Mouse (Mus musculus) neural tube, embryonic 10.5 days (tissue): Measurements from ENCODE around the gene Gm10842.
"Not testable (repeated sequence)": the region's sequence is repeated elsewhere in the genome, so short reads cannot be mapped to it uniquely, and the experiment has no call there.

Experiments used
- DNase-seq: peaks from one replicate; pipeline ENCODE4 v3.0.0-alpha.2; 2017; ENCODE audit warnings: low spot score; ENCODE audit errors: extremely low spot score

The Gm10842 gene

DNA sequence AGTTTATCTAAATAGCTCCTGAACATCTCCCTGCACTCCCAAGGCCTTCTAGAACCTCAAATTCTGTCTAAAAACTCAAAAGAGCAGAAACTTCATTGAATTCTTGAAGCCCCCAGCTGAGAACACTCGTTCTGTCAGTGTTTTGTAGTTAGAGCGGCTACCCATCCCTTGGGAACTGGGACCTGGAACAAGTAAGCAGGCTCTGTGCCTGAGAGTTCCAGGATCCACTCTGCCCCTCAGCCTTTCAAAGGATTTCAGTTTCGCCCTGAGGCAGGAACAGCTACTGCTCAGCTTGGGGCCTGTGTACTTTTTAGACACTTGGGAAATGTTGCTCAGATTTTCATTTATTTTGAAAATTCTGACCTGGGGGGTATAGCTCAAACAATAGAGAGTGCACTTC, at the start of gene Gm10842:
Gene Gm10842, plus strand, starts transcription at position 301 of the 400 bp plus-strand sequence.
- DNase-seq: no peak

DNA sequence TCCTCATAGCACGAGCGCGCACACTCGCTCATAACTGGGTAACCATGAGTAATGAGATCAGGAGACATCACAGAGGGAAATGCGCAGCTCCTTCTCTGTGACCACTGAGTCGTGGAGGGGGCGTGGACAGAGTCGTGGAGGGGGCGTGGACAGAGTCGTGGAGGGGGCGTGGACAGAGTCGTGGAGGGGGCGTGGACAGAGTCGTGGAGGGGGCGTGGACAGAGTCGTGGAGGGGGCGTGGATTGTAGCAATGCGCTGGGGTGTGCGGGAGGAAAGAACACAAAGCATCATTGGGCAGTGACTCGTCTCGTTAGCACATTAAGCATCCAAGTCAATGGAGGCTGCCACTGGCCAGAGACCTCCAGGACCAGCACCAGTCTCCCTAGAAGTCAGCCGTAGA, 34.2 kb upstream of the Gm10842 start:
- not testable (repeated sequence) for DNase-seq

DNA sequence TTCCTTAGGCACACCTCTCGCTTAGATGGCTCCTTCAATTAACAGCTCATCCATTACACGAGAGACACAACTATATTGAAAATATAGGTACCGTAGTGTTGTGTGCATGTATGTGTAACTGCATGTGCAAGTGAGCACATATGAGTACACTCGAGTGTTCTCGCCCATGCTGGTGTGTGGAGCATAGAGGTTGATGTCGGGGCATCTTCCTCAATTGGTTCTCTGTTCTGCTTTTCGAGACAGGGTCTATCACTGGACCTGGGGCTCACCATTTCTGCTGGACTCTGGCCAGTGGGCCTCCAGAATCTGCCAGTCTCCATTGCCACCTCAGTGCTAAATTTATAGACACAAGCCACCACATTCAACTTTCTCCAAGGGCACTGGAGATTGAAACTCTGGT, 28.9 kb upstream of the Gm10842 start:
- DNase-seq: no peak

DNA sequence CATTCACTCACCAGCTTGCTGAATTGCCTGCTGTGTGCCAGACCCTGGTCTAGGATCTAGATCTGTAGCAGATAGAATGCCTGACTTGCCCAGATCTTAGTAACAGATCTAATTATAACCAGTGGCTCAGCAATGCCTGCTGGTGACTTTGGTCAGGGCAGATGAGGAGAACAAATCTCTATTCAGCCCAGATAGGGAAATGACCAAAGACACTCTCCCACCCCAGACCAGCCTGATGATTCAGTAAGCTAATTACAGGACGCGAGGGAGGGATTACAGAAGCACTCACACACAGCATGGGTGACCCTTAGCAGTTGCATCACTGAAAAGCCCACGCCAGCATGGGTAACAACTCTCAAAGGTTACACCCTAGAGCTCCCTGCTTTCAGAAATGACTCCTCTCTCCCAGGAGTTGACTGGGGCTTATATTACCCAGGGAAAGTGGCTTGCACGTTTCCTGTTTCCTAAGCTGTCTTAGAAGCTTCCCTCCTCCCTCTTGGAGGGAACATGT, 26.1 kb upstream of the Gm10842 start:
- no peak for DNase-seq

GRCm38 (mm10) chr11:105121792-105122191, 24.9 kb upstream of the Gm10842 start:
- not testable (repeated sequence) for DNase-seq

DNA sequence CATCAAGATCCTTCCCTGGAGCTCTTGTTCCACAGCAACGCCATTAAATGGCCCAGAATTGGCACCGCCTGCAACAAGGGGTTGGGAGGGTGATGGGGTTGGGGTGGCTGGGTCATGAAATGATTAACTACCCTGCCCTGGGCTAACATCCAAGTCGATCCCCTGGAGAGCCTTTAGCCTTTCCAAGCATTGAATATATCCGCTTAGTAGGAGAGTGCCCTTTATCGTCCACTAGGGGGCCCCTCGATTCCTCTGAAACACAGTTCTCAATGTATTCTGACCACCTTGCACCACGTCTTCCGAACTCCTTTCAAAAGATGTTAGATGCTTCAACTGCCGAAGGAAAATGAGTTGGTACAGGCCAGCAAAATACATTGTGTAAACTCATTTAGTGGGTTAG, 22.7 kb upstream of the Gm10842 start:
- DNase-seq: peak; percentile 50

DNA sequence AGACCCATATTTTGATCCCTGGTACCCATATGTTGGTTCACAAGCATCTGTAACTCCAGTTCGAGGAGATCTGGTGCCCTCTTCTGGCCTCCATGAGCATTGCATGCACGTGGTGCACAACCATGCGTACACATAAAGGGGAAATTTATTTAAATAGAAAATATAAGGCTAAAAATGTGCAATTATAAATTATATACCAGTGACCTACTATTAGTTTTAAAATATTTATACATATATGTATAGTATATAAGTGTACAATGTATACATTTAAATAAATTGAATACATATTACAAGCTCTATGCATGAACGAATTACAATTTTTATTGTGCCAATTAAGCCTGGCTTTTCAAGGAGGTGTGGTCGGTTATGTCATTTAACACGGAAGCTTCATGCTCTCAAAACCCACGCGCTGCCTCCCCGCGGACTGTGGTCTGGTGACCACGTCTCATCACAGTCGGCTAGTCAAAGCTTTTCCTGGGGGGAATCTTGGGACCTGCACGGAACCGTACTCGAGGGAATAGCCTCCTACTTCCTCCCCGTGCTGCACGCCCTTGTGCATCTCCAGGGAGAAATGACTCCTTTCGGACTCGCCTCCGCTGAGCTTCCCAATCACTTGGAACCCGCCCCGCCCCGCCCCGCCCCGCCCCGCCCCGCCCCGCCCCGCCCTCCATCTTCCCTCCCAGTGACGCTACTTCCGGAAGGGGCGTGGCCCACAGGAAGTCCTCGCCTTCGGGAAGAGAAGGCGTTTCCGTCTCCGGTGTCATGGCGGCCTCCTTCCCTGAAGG, 20.8 kb upstream of the Gm10842 start, which contains the start of gene Mettl2:
Gene Mettl2, plus strand, starts transcription at position 691 of the 785 bp plus-strand sequence.
- DNase-seq: peak; percentile 90

GRCm38 (mm10) chr11:105126520-105127029, 20.1 kb upstream of the Gm10842 start:
- no peak for DNase-seq

DNA sequence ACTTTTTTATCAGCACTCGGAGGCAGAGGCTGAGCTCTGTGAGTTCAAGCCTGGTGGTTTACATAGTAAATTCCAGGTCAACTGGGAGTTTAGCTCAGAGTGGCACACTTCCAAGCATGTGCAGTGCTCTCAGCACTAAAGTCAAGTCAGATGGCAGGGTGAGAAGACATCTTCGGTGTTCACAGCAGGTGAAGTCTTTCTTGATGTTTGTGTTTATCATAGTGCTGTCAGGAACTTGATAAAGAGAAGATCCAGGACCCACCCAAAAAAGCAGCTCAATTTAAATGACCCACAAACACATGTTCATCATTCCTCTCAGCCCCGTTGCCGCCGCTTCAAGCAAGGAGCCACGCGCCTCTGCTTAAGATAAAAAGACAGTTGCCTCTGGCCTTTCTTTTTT, 11.0 kb upstream of the Gm10842 start:
- no peak for DNase-seq

- not testable (repeated sequence) for DNase-seq
Measured at GRCm38 (mm10) chr11:105137255-105137654, 9.4 kb upstream of the Gm10842 start.

GRCm38 (mm10) chr11:105140512-105140911, 6.2 kb upstream of the Gm10842 start:
- not testable (repeated sequence) for DNase-seq

DNA sequence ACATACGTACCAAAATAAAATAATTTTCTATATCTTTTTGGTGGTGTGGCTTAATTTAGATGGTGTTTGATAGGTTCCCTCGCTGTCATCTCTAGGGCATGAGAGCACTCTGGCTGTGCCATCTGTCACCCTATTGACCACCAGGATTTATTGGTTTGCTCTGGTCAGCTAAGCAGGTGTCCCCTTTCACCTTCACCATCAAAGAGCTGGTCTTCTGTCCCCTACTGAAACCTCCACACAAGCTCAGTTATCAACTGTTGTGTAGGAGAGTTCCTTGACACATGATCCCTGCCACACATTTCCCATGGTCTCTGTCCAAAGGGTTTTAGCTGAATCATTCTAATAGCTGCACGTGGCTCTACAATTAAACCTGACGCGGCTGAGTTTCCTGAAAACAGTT, 5.6 kb upstream of the Gm10842 start:
- DNase-seq: no peak

DNA sequence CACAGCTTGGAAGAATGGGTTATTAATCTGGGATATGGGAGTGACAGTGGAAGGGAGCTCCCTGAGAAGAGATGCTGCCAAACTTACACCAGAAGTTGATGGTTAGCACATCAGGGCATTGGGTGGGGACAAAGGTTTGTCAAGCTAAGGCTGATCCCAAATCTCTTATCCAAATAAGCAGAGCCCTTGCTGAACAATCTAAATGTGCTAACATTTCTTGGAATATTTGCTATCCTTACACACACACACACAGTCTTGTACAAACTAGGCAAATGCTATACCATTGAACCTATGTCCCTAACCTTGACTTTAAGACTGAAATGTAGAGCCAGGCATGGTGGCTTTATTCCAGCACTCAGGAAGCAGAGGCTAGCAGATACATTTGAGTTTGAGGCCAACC, 3.1 kb upstream of the Gm10842 start:
- no peak for DNase-seq

DNA sequence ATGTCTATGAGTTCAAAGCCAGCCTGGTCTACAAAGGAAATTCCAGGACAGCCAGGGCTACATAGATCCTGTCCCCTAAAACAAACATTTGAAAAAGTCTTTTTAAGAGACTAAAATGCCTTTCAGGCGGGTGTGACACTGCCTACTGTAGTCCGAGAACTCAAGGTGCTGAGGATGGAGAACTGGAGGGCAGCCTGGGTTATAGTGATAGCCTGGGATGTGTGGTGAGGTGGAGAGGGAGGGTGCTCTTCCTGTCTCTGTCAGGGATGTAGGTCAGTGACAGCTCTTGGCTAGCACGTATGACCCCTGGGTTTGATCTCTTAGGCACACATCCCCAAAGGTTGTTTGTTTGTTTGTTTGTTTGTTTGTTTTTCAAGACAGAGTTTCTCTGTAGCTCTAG, 2.6 kb upstream of the Gm10842 start:
- DNase-seq: no peak

DNA sequence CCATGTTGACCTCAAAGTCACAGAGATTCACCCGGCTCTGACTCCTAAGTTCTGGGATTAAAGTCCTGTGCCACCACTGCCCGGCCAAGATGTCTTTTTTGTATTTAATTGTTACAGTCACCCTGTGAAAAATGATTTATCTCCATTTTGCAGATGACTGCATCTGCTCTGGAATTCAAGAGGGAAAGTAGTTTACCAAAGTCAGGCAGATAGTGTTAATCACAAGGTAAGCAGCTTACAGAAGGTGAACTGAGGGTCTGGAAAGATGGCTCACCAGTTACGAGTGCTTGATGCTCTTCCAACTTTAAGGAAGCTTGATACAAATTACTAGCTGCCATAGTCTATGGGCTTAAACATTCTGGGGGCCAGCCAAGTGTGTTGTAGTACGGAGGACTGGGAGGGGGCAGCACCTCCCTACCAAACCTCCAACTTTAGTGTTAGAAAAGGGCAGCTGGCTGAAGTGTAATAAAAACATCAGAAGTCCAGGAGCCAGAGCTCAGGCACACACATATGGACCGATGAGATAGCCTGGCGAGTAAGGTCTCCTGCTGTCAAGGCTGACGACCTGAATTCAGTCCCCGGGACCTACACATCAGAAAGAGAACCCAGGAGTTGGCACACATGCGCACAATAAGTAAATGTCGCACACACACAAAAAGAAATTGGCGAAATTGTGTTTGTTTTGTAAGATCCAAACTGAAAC, 2.0 kb upstream of the Gm10842 start:
- no peak for DNase-seq

DNA sequence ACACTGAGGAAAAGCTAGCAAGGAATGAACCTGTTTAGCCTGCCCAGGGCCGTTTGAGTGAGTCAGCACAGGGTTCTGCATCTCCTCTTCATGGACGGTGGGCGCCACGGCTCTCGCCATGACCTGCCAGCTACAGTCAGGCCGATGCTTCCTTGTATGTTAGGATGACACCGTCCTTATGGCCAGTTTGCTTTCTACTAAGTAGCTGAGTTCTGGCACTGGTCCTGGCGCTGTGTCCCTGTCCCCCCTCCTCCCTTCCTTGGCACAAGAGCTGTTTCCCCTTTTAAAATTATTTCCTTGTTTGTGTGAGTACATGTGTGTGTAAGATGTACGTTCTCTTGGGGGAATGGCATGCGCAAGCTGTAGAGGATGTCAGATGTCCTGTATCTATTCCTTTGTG, 1.5 kb upstream of the Gm10842 start:
- no peak for DNase-seq

DNA sequence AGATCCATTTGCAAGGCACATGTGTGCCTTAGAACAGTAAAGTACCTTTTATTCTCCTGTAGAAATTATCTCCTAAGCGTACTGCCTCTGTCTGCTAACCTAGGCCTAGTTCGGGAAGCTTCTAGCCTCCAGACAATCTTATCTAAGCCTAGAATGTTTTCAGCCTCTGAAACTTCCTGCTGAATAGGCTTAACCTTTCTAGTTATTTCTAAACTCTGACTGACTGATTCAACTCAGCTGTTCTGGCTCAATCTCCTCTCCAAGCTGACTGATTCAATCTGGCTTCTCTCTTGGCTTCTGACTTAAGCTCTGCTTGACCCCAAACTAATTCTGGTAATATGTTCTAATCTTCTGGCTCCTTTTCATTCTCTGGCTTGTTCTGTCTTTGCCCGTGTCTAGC, 2.7 kb downstream of the Gm10842 start:
- DNase-seq: no peak

DNA sequence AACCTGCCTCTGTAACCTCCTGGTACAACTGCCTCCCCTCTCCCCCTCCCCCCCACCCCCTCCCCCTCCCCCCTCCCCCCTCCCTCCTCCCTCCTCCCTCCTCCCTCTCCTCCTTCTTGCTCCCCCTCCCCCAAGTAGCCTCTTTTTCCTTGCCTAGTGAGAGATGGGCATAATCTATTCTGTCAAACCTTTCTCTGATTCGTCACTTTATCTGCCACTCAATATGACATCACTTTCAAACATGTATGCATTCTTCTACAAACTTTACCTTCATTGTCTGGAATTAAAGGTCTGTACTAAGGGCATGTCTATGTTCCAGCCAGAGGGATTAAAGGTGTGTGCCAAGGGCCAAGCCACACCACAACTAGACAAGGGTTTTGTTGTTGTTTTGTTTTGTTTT, 3.1 kb downstream of the Gm10842 start:
- DNase-seq: no peak

GRCm38 (mm10) chr11:105150691-105151090, 4.0 kb downstream of the Gm10842 start:
- no peak for DNase-seq

DNA sequence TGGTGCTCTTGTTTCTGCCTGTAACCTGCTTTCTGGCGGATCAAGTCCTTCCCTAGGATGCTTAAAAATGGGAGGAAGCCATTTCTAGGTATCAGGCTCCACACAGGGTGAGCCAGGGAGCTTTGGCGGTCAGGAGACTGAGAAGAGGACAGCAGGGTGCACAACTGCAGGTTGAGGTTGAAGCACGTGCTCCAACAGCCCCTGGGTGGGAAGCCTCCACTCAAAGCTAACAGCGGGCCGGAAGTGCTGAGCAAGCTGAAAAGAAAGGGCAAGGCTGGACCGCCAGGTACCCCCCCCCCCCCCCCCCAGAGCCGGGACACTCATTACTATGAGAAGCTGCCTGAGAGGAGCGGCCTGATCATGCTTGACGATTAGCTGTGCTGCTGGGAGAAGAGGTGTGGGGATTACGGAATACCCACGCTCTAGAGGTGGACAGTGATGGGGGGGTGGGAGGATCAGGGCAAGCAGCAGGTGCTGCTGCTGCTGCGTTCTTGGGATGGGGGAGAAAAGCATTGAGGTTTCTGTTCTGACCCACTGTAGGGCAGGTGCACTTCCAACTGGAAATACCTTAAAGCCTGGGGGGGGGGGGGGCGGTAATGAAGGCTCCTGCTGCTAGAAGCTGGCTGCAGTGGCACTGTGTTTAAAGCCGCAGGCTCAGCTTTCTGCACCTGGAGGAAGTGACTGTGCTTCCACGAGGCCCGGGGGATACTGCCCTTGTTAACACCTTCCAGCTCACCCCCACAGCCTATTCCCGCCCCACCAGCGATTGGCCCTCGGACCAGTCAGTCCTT, 4.7 kb downstream of the Gm10842 start:
- DNase-seq: no peak

- no peak for DNase-seq
Measured at GRCm38 (mm10) chr11:105152017-105152300, 5.3 kb downstream of the Gm10842 start.
